Mouse (Mus musculus): Measurements from ENCODE around the gene Zfp800.

The Zfp800 gene

DNA sequence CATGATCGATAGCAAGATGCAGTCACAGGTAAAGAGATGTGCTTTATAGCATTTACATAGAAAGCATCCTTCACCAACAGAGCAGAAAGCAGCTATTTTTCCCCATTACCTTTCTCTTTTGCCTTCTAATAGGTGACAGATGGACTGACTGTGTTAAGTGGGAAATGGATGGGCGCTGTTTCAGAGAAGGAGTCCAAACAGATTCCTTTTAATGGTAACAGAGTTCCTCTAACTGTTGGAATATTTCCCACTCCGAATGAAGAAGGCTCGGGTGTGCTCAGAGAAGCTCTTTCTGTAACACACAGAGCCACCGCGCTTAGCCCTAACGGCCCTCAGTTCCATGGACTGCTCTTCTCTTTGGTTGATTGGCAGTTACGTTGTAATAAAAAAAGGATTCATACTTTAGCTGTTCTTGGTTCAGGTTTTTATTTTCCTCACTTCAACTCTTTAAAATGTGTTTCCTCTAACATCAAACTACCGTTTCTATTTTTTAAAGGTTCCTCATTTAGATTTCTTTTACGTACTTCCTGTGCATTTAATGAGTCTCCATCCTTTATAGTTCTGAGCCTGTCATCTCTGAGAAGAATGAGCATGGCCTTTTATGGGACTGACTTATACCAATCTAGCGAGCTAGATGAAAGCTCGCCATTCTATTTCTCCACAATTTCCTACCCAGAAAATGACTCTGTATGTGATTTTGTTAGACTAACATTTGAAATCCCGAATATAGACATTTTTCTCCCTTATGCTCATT is 78.8 kb downstream of the Zfp800 start:
- in situ Hi-C loops (cut with MboI; ENCODE audit: low sequenced_read_pairs) = no loop called here

- in situ Hi-C loops (cut with MboI; ENCODE audit: low sequenced_read_pairs) = no loop called here
These were observed 82.6 kb downstream of the Zfp800 start for GRCm38 (mm10) chr6:28315208-28315607.

GRCm38 (mm10) chr6:28312067-28312466 is 85.7 kb downstream of the Zfp800 start:
- in situ Hi-C loops (cut with MboI; ENCODE audit: low sequenced_read_pairs) = no loop called here

DNA sequence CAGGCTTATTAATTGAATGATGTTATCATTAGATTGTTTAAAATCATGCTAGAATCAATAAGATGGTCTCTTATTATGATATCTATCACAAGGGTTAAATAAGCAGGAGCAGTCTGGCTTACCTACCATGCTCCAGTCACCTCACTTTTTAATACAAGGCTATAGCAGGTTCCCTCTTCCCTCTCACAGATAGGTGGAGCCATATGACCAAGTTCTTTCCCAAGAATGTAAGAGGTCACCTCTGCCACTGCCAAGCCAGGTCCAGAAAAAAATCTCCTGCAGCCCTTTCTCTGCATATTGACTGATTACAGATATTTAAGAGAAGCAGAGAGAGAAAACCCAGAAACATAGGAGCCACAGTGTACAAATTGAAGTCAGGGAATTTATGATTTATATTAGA is 88.1 kb downstream of the Zfp800 start:
- in situ Hi-C loops (cut with MboI; ENCODE audit: low sequenced_read_pairs) = no loop called here

DNA sequence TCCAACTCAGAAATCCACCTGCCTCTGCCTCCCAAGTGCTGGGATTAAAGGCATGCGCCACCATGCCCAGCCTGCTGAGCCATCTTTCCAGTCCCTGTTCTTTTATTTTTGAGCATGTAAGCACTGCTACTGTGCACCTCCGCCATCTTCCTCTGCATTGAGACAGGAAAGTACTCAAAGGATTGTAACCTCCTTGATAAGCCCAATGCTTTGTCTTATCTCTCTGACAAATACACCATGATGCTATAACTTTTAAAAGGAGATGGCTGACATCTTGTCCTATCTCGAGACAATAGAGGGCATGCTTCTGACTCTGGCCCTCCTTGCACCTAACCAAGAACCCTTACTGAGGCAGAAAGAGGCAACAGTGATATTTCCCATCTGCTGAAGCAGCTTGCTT is 88.9 kb downstream of the Zfp800 start:
- in situ Hi-C loops (cut with MboI; ENCODE audit: low sequenced_read_pairs) = no loop called here

DNA sequence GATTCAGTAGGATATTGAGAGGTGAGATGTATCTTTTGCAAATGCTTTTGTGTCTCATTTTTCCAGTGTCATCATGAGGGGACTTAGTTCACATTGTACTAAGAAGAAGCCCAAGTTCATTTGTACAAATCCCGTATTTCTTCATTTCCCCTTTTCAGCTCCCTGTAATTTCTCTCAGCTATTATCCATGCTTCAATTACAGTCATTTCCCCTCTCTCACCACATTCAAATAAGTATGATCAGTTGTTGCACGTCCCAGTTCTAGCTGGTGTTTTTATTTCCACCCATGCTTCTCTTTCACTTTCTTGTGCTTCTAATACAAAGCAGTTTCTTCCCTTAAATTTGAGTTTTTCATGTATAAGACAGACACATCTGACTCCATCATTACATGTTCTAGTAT is 91.1 kb downstream of the Zfp800 start:
- in situ Hi-C loops (cut with MboI; ENCODE audit: low sequenced_read_pairs) = no loop called here

DNA sequence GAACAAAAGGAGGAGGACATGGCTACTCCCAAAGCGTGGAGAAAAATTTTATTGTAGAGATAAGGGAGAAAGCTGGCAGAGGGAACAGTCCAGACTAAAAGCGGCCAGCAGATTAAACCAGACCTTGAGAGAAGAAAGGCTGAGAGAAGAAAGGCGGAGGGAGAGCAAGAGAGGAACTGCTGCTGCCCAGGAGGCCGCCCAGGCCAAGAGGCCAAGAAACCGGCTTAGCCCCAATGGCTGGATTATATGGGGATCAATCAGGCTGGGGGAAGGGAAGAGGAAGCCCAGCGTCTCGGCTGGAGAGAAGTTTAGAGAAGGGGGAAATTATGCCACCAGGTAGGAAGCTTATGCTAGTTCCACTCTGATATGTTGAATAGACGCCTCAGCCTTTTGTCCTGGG is 101.5 kb downstream of the Zfp800 start:
- in situ Hi-C loops (cut with MboI; ENCODE audit: low sequenced_read_pairs) = no loop called here

DNA sequence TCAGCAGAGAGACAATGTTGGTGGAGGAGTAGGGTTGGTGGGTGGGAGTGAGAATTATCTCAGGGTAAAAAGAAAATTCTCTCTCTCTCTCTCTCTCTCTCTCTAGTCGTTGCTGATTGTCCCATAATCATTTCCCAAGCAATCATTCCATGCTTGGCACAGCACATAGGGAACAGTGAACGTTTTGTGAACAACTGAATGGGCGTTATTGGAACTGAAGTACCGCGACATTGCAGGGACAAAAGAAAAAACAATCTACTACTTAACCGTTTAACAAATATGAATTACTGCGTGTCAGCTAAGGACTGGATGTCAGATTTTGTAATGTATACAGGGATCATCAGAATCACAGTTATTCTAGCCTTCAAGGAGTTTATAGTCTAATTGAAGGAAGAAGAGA is 102.2 kb downstream of the Zfp800 start:
- in situ Hi-C loops (cut with MboI; ENCODE audit: low sequenced_read_pairs) = no loop called here

- in situ Hi-C loops (cut with MboI; ENCODE audit: low sequenced_read_pairs) = no loop called here
These were observed 105.0 kb downstream of the Zfp800 start for GRCm38 (mm10) chr6:28292810-28293209.

- in situ Hi-C loops (cut with MboI; ENCODE audit: low sequenced_read_pairs) = no loop called here
These were observed 117.9 kb downstream of the Zfp800 start for GRCm38 (mm10) chr6:28279886-28280285.

- in situ Hi-C loops (cut with MboI; ENCODE audit: low sequenced_read_pairs) = no loop called here
These were observed 135.6 kb downstream of the Zfp800 start for GRCm38 (mm10) chr6:28262198-28262621.

- in situ Hi-C loops (cut with MboI; ENCODE audit: low sequenced_read_pairs) = no loop called here
These were observed 136.3 kb downstream of the Zfp800 start for GRCm38 (mm10) chr6:28261307-28262197.

- in situ Hi-C loops (cut with MboI; ENCODE audit: low sequenced_read_pairs) = no loop called here
These were observed 137.2 kb downstream of the Zfp800 start for GRCm38 (mm10) chr6:28260425-28261191.

- in situ Hi-C loops (cut with MboI; ENCODE audit: low sequenced_read_pairs) = no loop called here
These were observed 138.1 kb downstream of the Zfp800 start for GRCm38 (mm10) chr6:28259750-28260149.

- in situ Hi-C loops (cut with MboI; ENCODE audit: low sequenced_read_pairs) = no loop called here
These were observed 139.4 kb downstream of the Zfp800 start for GRCm38 (mm10) chr6:28258440-28258839.

GRCm38 (mm10) chr6:28257772-28258171 is 140.0 kb downstream of the Zfp800 start:
- in situ Hi-C loops (cut with MboI; ENCODE audit: low sequenced_read_pairs) = no loop called here

GRCm38 (mm10) chr6:28252790-28253189 is 145.0 kb downstream of the Zfp800 start:
- in situ Hi-C loops (cut with MboI; ENCODE audit: low sequenced_read_pairs) = no loop called here

- in situ Hi-C loops (cut with MboI; ENCODE audit: low sequenced_read_pairs) = no loop called here
These were observed 149.6 kb downstream of the Zfp800 start for GRCm38 (mm10) chr6:28248211-28248610.

DNA sequence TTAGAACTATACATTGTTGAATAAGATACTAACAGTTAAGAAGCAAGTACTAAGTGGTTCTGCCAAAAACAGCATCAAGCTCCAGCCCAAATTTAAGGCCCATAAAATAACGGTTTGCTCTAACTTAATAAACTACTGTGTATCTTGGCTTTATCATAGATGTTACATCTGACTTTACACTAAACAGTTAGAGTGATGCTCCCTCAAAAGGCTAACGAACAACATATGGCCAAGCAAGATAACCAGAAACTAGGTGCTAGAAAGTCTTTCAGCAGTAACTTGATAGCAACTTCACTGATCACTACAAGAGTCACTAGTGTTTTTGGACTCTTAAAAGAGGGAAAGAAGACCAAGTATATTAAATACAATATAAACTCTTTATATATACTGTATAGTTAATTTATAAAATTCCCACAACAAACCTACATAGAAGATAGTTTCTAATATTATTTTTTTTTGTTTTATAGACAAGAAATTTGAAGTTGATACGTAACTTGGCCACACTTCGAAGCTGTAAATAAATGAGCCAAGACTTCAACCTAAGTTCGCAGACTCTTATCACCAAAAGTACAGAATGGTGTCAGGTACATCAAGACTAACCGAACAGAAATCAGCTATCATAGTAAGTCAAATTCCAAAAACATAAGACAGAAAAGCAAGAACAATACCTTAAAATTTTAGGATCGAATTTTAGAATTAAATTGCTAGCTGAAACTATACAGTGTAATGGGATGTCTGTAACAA is 165.0 kb downstream of the Zfp800 start:
- in situ Hi-C loops (cut with MboI; ENCODE audit: low sequenced_read_pairs) = no loop called here

- in situ Hi-C loops (cut with MboI; ENCODE audit: low sequenced_read_pairs) = no loop called here
These were observed 169.7 kb downstream of the Zfp800 start for GRCm38 (mm10) chr6:28228085-28228484.

GRCm38 (mm10) chr6:28221017-28221416 is 176.8 kb downstream of the Zfp800 start:
- in situ Hi-C loops (cut with MboI; ENCODE audit: low sequenced_read_pairs) = no loop called here
